Mouse (Mus musculus) neural tube, embryonic 14.5 days (tissue): ENCODE results near the gene Dnajc30. TPM values are rescaled to one million over a fixed set of nuclear protein-coding genes. Genes with fewer than 3 reads are reported as not detected.

Source experiments
- ATAC-seq: fragments of 200-750 bp; cut with Nextera tagmentation; 2 replicates; pipeline ENCODE4 v1.8.0; 2017; ENCODE audit warnings: low read depth, mild to moderate bottlenecking, moderate TSS enrichment, moderate library complexity
- H3K27ac ChIP-seq: fragments of 300-500 bp; sonication (generic); 2 replicates; pipeline ENCODE4 v1.5.1; 2014; ENCODE audit warnings: low read depth, mild to moderate bottlenecking, control low read depth, low read length, moderate library complexity, mixed read lengths
- H3K27me3 ChIP-seq: fragments of 300-500 bp; sonication (generic); 2 replicates; pipeline ENCODE4 v1.6.1; 2014; ENCODE audit warnings: low read length; ENCODE audit not compliant: control insufficient read depth, insufficient read depth
- H3K36me3 ChIP-seq: fragments of 300-500 bp; sonication (generic); 2 replicates; pipeline ENCODE4 v1.6.1; 2014; ENCODE audit warnings: low read length, mixed read lengths; ENCODE audit not compliant: control insufficient read depth, insufficient read depth
- H3K4me1 ChIP-seq: fragments of 300-500 bp; sonication (generic); 2 replicates; pipeline ENCODE4 v1.6.1; 2014; ENCODE audit warnings: low read length; ENCODE audit not compliant: control insufficient read depth, insufficient read depth
- H3K4me2 ChIP-seq: fragments of 300-500 bp; sonication (generic); 2 replicates; pipeline ENCODE4 v1.6.1; 2014; ENCODE audit warnings: mild to moderate bottlenecking, low read depth, low read length, control low read depth
- H3K4me3 ChIP-seq: fragments of 300-500 bp; sonication (generic); 2 replicates; pipeline ENCODE4 v1.5.1; 2014; ENCODE audit warnings: low read depth, low read length, control low read depth, mixed read lengths
- H3K9ac ChIP-seq: fragments of 300-500 bp; sonication (generic); replicated peaks from 2 replicates; pipeline ENCODE4 v1.6.1; 2014; ENCODE audit warnings: low read depth, mild to moderate bottlenecking, control low read depth, low read length, mixed read lengths
- H3K9me3 ChIP-seq: fragments of 300-500 bp; sonication (generic); 2 replicates; pipeline ENCODE4 v1.6.1; 2016; ENCODE audit warnings: low read length; ENCODE audit not compliant: control insufficient read depth
- WGBS: fragments of 180-500 bp; shearing (Covaris S2); extraction: QIAGEN DNeasy Blood & Tissue Kit; methylation state at CpG from one replicate; pipeline ENCODE4 v1.1.7; 2014; 5-methylcytosine and 5-hydroxymethylcytosine counted together
- polyA plus RNA-seq: library from polyadenylated mRNA; unstranded; fragments of >200 nt; fragmentation: Nextera tagmentation; extraction: Ambion mirVana; gene quantifications from 2 replicates; pipeline ENCODE4 v1.2.1, GENCODE M21; 2014

Gene Dnajc30
- polyA plus RNA-seq, 1 experiment from 2014 or later, result 47.0 TPM

- Histone ChIP-seq H3K27me3 (no peaks in the 10 kb centered on the region), H3K9ac (no peak overlapping the region), H3K36me3 (no peaks in the 10 kb centered on the region), H3K4me2 (no peak overlapping the region), H3K4me3 (no peak overlapping the region), H3K27ac (no peak overlapping the region), H3K4me1 (no peaks in the 10 kb centered on the region), H3K9me3 (no peaks in the 10 kb centered on the region)
- WGBS, result 93% methylated on average over 5 of the region's 5 CpGs
- no peak for ATAC-seq
Measured at GRCm38 (mm10) chr5:135032581-135032980, 31.4 kb upstream of the Dnajc30 start.

- Histone ChIP-seq H3K36me3 (no peaks in the 10 kb centered on the region), H3K27ac (no peak overlapping the region), H3K4me1 (no peaks in the 10 kb centered on the region), H3K9ac (no peak overlapping the region), H3K27me3 (no peaks in the 10 kb centered on the region), H3K4me3 (no peak overlapping the region), H3K9me3 (no peaks in the 10 kb centered on the region), H3K4me2 (no peak overlapping the region)
- no peak for ATAC-seq
- WGBS, result 96% methylated on average over 2 of the region's 2 CpGs
Measured at GRCm38 (mm10) chr5:135034593-135034992, 29.4 kb upstream of the Dnajc30 start.

- no peak overlapping the region for H3K9ac ChIP-seq
- H3K36me3 ChIP-seq, result no peaks in the 10 kb centered on the region
- WGBS, result 67% methylated on average over 18 of the region's 18 CpGs
- H3K4me2 ChIP-seq, result no peak overlapping the region
- H3K9me3 ChIP-seq, result no peaks in the 10 kb centered on the region
- H3K27me3 ChIP-seq, result no peaks in the 10 kb centered on the region
- ATAC-seq, result no peak
- H3K4me3 ChIP-seq, result no peak overlapping the region
- H3K4me1 ChIP-seq, result no peaks in the 10 kb centered on the region
- H3K27ac ChIP-seq, result no peak overlapping the region
Measured at GRCm38 (mm10) chr5:135035608-135036359, 28.2 kb upstream of the Dnajc30 start.

- Histone ChIP-seq H3K36me3 (no peaks in the 10 kb centered on the region), H3K9me3 (no peaks in the 10 kb centered on the region), H3K27ac (no peak overlapping the region), H3K9ac (no peak overlapping the region), H3K4me1 (no peaks in the 10 kb centered on the region), H3K27me3 (no peaks in the 10 kb centered on the region), H3K4me2 (no peak overlapping the region), H3K4me3 (no peak overlapping the region)
- 93% methylated on average over 3 of the region's 3 CpGs for WGBS
- no peak for ATAC-seq
Measured at GRCm38 (mm10) chr5:135037946-135038345, 26.1 kb upstream of the Dnajc30 start.

GRCm38 (mm10) chr5:135039541-135039940 is 24.5 kb upstream of the Dnajc30 start:
- no peak overlapping the region for H3K27ac ChIP-seq
- no peak overlapping the region for H3K4me2 ChIP-seq
- H3K9me3 ChIP-seq, result no peaks in the 10 kb centered on the region
- H3K27me3 ChIP-seq, result no peaks in the 10 kb centered on the region
- H3K36me3 ChIP-seq, result no peaks in the 10 kb centered on the region
- WGBS, result 85% methylated on average over 9 of the region's 9 CpGs
- no peak for ATAC-seq
- no peaks in the 10 kb centered on the region for H3K4me1 ChIP-seq
- H3K9ac ChIP-seq, result no peak overlapping the region
- no peak overlapping the region for H3K4me3 ChIP-seq

GRCm38 (mm10) chr5:135040059-135040458 is 23.9 kb upstream of the Dnajc30 start:
- H3K9me3 ChIP-seq, result no peaks in the 10 kb centered on the region
- no peak overlapping the region for H3K4me2 ChIP-seq
- no peaks in the 10 kb centered on the region for H3K4me1 ChIP-seq
- H3K27me3 ChIP-seq, result no peaks in the 10 kb centered on the region
- no peak overlapping the region for H3K9ac ChIP-seq
- H3K36me3 ChIP-seq, result no peaks in the 10 kb centered on the region
- H3K4me3 ChIP-seq, result no peak overlapping the region
- H3K27ac ChIP-seq, result no peak overlapping the region
- 55% methylated on average over 6 of the region's 6 CpGs for WGBS
- no peak for ATAC-seq

- ATAC-seq, result no peak
- no peaks in the 10 kb centered on the region; the same call in 1 of the 2 replicates for H3K36me3 ChIP-seq
- H3K9me3 ChIP-seq, result no peaks in the 10 kb centered on the region
- H3K4me3 ChIP-seq, result no peak overlapping the region
- no peak overlapping the region for H3K9ac ChIP-seq
- no peaks in the 10 kb centered on the region for H3K27me3 ChIP-seq
- no peaks in the 10 kb centered on the region for H3K4me1 ChIP-seq
- 84% methylated on average over 11 of the region's 11 CpGs for WGBS
- no peak overlapping the region for H3K27ac ChIP-seq
- no peak overlapping the region for H3K4me2 ChIP-seq
Measured at GRCm38 (mm10) chr5:135040777-135041176, 23.2 kb upstream of the Dnajc30 start.

- Histone ChIP-seq H3K4me3 (no peak overlapping the region), H3K36me3 (no peaks in the 10 kb centered on the region; the same call in 1 of the 2 replicates), H3K9me3 (no peaks in the 10 kb centered on the region), H3K4me2 (no peak overlapping the region), H3K9ac (no peak overlapping the region), H3K27ac (no peak overlapping the region), H3K27me3 (no peaks in the 10 kb centered on the region), H3K4me1 (no peaks in the 10 kb centered on the region)
- 26% methylated on average over 20 of the region's 21 CpGs for WGBS
- ATAC-seq, result no peak
Measured at GRCm38 (mm10) chr5:135042105-135042788, 21.8 kb upstream of the Dnajc30 start.

GRCm38 (mm10) chr5:135044575-135044974 is 19.4 kb upstream of the Dnajc30 start:
- WGBS, result 88% methylated on average over 3 of the region's 3 CpGs
- Histone ChIP-seq H3K9ac (no peak overlapping the region), H3K4me2 (no peak overlapping the region), H3K27ac (no peak overlapping the region), H3K9me3 (no peaks in the 10 kb centered on the region), H3K4me1 (no peaks in the 10 kb centered on the region), H3K4me3 (no peak overlapping the region), H3K27me3 (no peaks in the 10 kb centered on the region), H3K36me3 (no peaks in the 10 kb centered on the region; the same call in 1 of the 2 replicates)
- no peak for ATAC-seq
